Mouse (Mus musculus): Measurements from ENCODE around the gene Asphd1. TPM values are rescaled to one million over a fixed set of nuclear protein-coding genes. Genes with fewer than 3 reads are reported as not detected.

The Asphd1 gene
- polyA plus RNA-seq, 1 experiment: 55.7 TPM

- H3K4me3 ChIP-seq (ENCODE audit: insufficient read depth, low read length): peak within 1 kb of the TSS; percentile 85
- TF ChIP-seq CTCF (IDR thresholded peaks at IDR 0.05; ENCODE audit: extremely low read depth, insufficient read depth, low read length): peak; percentile 92
- TF ChIP-seq POLR2A (IDR thresholded peaks at IDR 0.05; ENCODE audit: extremely low read depth, insufficient read depth, low read length): 0 out of 2 replicates have a peak, but pooled peaks have one; percentile 18
- peak within 1 kb of the TSS; percentile 96 for H3K27ac ChIP-seq (ENCODE audit: insufficient read depth, low read length)
- peaks cover 6% of the 10 kb centered on the region; the same call in 1 of the 2 replicates for H3K4me1 ChIP-seq (ENCODE audit: control insufficient read depth, insufficient read depth, low read length)
These were observed 26.8 kb upstream of the Asphd1 start, which contains the start of gene Cdiptos for GRCm38 (mm10) chr7:126975950-126976866. Cdiptos (minus strand) TSS chr7:126976098.

DNA sequence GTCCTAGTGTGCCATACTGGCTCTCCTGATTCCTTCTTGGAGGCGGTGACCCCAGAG is 26.3 kb upstream of the Asphd1 start, which contains the start of gene Cdipt:
TSS of gene Cdipt (plus strand) at position 22 of the 57 bp plus-strand sequence.
- peaks cover 6% of the 10 kb centered on the region; the same call in 1 of the 2 replicates for H3K4me1 ChIP-seq (ENCODE audit: control insufficient read depth, insufficient read depth, low read length)
- H3K4me3 ChIP-seq (ENCODE audit: insufficient read depth, low read length): peak within 1 kb of the TSS; percentile 85
- TF ChIP-seq CTCF (IDR thresholded peaks at IDR 0.05; ENCODE audit: extremely low read depth, insufficient read depth, low read length): no peak
- TF ChIP-seq POLR2A (IDR thresholded peaks at IDR 0.05; ENCODE audit: extremely low read depth, insufficient read depth, low read length): no peak

DNA sequence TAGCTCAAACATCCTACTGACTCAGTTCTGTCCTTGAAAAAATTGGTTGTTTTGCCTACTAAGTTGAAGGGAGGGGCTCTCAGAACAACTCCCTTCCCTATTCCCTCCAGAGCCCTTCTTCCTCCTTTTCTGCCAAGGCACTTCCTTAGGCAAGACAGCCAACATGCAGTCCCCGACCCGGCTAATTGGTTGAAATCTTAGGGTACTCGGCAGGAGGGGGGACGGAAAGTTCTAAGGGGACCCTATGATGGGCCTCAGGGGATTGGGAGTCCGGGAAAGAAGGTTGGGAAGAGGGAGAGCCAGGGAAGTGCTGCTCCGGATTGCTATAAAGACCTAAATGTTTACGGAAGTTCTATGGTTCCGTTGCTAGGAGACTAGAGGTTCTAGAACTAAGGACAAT is 26.1 kb upstream of the Asphd1 start:
- no peak for TF ChIP-seq POLR2A (IDR thresholded peaks at IDR 0.05; ENCODE audit: extremely low read depth, insufficient read depth, low read length)
- no peak for TF ChIP-seq CTCF (IDR thresholded peaks at IDR 0.05; ENCODE audit: extremely low read depth, insufficient read depth, low read length)
- no peak overlapping the region for H3K27ac ChIP-seq (ENCODE audit: insufficient read depth, low read length)

More for the DNA sequence above, 26.3 kb upstream of the Asphd1 start, which contains the start of gene Cdipt:
- peak within 1 kb of the TSS; percentile 96 for H3K27ac ChIP-seq (ENCODE audit: insufficient read depth, low read length)

GRCm38 (mm10) chr7:126967361-126967760 is 18.0 kb upstream of the Asphd1 start:
- TF ChIP-seq POLR2A (IDR thresholded peaks at IDR 0.05; ENCODE audit: extremely low read depth, insufficient read depth, low read length) (no peak), CTCF (IDR thresholded peaks at IDR 0.05; ENCODE audit: extremely low read depth, insufficient read depth, low read length) (no peak)
- no peak overlapping the region for H3K27ac ChIP-seq (ENCODE audit: insufficient read depth, low read length)

More for the DNA sequence above, 26.1 kb upstream of the Asphd1 start:
- H3K4me1 ChIP-seq (ENCODE audit: control insufficient read depth, insufficient read depth, low read length): peaks cover 6% of the 10 kb centered on the region; the same call in 1 of the 2 replicates
- H3K4me3 ChIP-seq (ENCODE audit: insufficient read depth, low read length): peak overlapping the region; percentile 85

GRCm38 (mm10) chr7:126965568-126965967 is 16.2 kb upstream of the Asphd1 start:
- H3K4me1 ChIP-seq (ENCODE audit: control insufficient read depth, insufficient read depth, low read length): peaks cover 4% of the 10 kb centered on the region; the same call in 1 of the 2 replicates
- H3K27ac ChIP-seq (ENCODE audit: insufficient read depth, low read length): no peak overlapping the region
- no peak overlapping the region for H3K4me3 ChIP-seq (ENCODE audit: insufficient read depth, low read length)
- TF ChIP-seq CTCF (IDR thresholded peaks at IDR 0.05; ENCODE audit: extremely low read depth, insufficient read depth, low read length) (no peak), POLR2A (IDR thresholded peaks at IDR 0.05; ENCODE audit: extremely low read depth, insufficient read depth, low read length) (no peak)

More at GRCm38 (mm10) chr7:126967361-126967760, 18.0 kb upstream of the Asphd1 start:
- Histone ChIP-seq H3K4me3 (ENCODE audit: insufficient read depth, low read length) (no peak overlapping the region), H3K4me1 (ENCODE audit: control insufficient read depth, insufficient read depth, low read length) (no peaks in the 10 kb centered on the region)

GRCm38 (mm10) chr7:126963548-126964286 is 14.3 kb upstream of the Asphd1 start:
- Histone ChIP-seq H3K4me1 (ENCODE audit: control insufficient read depth, insufficient read depth, low read length) (peaks cover 5% of the 10 kb centered on the region; the same call in 1 of the 2 replicates), H3K27ac (ENCODE audit: insufficient read depth, low read length) (no peak overlapping the region)
- TF ChIP-seq CTCF (IDR thresholded peaks at IDR 0.05; ENCODE audit: extremely low read depth, insufficient read depth, low read length) (peak; percentile 12; the same call in 1 of the 2 replicates), POLR2A (IDR thresholded peaks at IDR 0.05; ENCODE audit: extremely low read depth, insufficient read depth, low read length) (no peak)

DNA sequence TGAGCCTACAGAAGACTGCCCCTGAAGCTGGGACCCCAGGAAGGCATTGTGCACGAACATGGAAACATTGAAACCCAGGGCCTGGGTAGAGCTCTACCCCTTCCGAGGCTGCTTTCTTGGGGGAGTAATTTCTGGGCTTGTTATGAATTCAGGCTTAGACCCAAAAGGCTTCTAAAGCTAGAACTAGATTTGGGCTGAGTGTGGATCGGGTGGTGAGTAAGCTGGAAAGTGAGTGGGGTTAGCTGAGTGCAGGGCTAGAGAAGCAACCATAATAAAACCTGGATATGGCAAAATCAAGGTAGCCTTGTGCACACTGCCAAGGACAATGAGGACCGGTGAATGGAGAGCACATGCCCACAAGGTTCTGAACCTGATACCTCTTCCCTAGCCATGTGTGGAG is 12.6 kb upstream of the Asphd1 start:
- peaks cover 5% of the 10 kb centered on the region; the same call in 1 of the 2 replicates for H3K4me1 ChIP-seq (ENCODE audit: control insufficient read depth, insufficient read depth, low read length)
- H3K27ac ChIP-seq (ENCODE audit: insufficient read depth, low read length): no peak overlapping the region
- TF ChIP-seq CTCF (IDR thresholded peaks at IDR 0.05; ENCODE audit: extremely low read depth, insufficient read depth, low read length) (no peak), POLR2A (IDR thresholded peaks at IDR 0.05; ENCODE audit: extremely low read depth, insufficient read depth, low read length) (no peak)

More at GRCm38 (mm10) chr7:126963548-126964286, 14.3 kb upstream of the Asphd1 start:
- no peak overlapping the region for H3K4me3 ChIP-seq (ENCODE audit: insufficient read depth, low read length)

GRCm38 (mm10) chr7:126961095-126961494 is 11.7 kb upstream of the Asphd1 start:
- TF ChIP-seq CTCF (IDR thresholded peaks at IDR 0.05; ENCODE audit: extremely low read depth, insufficient read depth, low read length): no peak
- TF ChIP-seq POLR2A (IDR thresholded peaks at IDR 0.05; ENCODE audit: extremely low read depth, insufficient read depth, low read length): no peak
- Histone ChIP-seq H3K4me1 (ENCODE audit: control insufficient read depth, insufficient read depth, low read length) (peaks cover 5% of the 10 kb centered on the region; the same call in 1 of the 2 replicates), H3K27ac (ENCODE audit: insufficient read depth, low read length) (no peak overlapping the region), H3K4me3 (ENCODE audit: insufficient read depth, low read length) (no peak overlapping the region)

More for the DNA sequence above, 12.6 kb upstream of the Asphd1 start:
- H3K4me3 ChIP-seq (ENCODE audit: insufficient read depth, low read length): no peak overlapping the region

DNA sequence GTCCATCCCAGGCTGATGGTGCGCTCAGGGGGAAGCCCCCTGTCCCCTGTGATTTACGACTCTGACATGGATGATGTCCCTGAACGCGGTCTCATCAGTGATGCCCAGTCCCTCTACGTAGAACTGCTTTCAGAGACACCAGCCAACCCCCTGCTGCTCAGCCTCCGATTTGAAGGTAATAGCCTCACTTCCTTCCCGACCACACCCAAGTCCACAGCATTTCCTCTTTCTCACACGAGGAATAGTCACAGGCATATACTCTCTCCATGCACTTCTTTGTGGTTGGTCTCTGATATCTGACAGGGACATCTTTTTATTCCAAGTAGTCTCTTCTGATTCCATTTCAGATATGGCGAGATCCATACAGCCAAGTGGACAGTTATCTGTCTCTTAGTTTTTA is 10.4 kb upstream of the Asphd1 start:
- H3K27ac ChIP-seq (ENCODE audit: insufficient read depth, low read length): no peak overlapping the region
- no peak overlapping the region for H3K4me3 ChIP-seq (ENCODE audit: insufficient read depth, low read length)
- no peak for TF ChIP-seq CTCF (IDR thresholded peaks at IDR 0.05; ENCODE audit: extremely low read depth, insufficient read depth, low read length)
- TF ChIP-seq POLR2A (IDR thresholded peaks at IDR 0.05; ENCODE audit: extremely low read depth, insufficient read depth, low read length): no peak
- H3K4me1 ChIP-seq (ENCODE audit: control insufficient read depth, insufficient read depth, low read length): peaks cover 5% of the 10 kb centered on the region; the same call in 1 of the 2 replicates
